Mouse (Mus musculus): ENCODE results near the gene Prkaca. TPM values are rescaled to one million over a fixed set of nuclear protein-coding genes. Genes with fewer than 3 reads are reported as not detected.
A peak's percentile ranks its signal among the peaks of the same experiment; 100 is the strongest.
"Not testable (repeated sequence)": the region's sequence is repeated elsewhere in the genome, so short reads cannot be mapped to it uniquely, and the experiment has no call there.

Gene Prkaca
- polyA plus RNA-seq, 1 experiment from 2014 or later: 194 TPM

DNA sequence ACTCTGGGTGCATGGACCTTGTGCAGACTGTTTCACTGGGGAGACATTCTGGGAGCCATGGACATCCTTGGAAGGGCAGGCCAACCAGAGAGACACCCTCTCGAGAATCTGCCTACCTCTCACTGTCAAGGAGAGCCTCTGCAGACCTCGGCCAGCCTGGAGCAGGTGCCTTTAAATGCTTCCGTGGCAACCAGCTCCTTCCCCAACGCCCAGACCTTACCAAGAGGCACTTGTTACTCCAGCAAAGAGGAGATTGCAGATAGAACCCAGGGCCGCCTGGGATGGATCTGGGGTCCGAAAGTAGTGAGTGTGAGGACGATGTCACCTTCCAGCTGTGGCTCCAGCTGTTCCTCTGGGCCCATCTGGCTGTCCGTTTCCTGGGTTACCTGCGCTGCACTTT is 5.4 kb downstream of the Prkaca start:
- no peaks in the 10 kb centered on the region for H3K27me3 ChIP-seq (ENCODE audit: insufficient read depth, poor library complexity, severe bottlenecking)
- H3K27ac ChIP-seq: no peak overlapping the region
- peaks cover 32% of the 10 kb centered on the region for H3K4me1 ChIP-seq (replicated peaks)
- WGBS: 77% methylated on average over 9 of the region's 9 CpGs
- H3K36me3 ChIP-seq: peaks cover 49% of the 10 kb centered on the region
- no peak for DNase-seq (ENCODE audit: low spot score)
- no peak overlapping the region for H3K4me3 ChIP-seq
- H3K9me3 ChIP-seq: no peaks in the 10 kb centered on the region

DNA sequence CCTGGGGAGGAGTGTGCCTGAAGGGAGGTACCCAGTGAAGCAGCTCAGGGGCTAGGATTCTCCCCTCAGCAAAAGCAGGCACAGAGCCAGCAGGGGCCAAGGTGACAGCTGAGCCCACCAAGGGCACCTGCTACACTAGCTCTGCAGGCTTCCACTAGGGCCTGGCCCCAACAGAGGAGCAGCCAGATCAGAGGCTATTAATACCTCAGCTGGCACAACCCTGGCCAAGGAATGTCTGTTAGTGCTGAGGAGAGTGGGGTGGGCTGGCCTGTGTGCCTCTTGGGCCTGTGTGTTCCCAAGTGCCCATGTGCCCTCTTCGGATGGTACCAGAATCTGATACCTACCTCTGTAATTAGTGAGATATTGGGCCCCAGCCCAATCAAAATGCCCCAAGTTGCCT is 7.5 kb downstream of the Prkaca start:
- Histone ChIP-seq H3K36me3 (peaks cover 64% of the 10 kb centered on the region), H3K4me3 (no peak overlapping the region), H3K4me1 (replicated peaks) (peaks cover 15% of the 10 kb centered on the region), H3K27me3 (ENCODE audit: insufficient read depth, poor library complexity, severe bottlenecking) (no peaks in the 10 kb centered on the region), H3K9me3 (no peaks in the 10 kb centered on the region), H3K27ac (no peak overlapping the region)
- 93% methylated on average over 1 of the region's 1 CpGs for WGBS
- DNase-seq (ENCODE audit: low spot score): no peak

DNA sequence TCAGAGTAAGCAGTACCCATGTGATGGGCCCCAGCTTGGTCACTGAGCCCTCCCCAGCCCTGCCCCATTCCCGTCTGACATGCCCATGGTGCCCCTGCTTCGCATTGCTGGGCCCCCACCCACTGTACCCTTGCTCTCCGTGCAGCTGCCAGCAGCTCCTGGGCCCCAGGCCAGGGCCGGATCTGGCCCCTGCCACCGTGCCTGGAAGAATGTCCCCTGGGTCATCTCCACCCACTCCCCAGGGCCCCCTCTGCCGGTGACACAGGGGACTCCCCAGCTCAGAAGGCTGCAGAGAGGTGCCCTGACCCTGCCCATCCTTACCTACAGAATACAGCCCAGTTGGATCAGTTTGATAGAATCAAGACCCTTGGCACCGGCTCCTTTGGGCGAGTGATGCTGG is 8.1 kb downstream of the Prkaca start:
- Histone ChIP-seq H3K36me3 (peaks cover 69% of the 10 kb centered on the region), H3K27ac (no peak overlapping the region), H3K27me3 (ENCODE audit: insufficient read depth, poor library complexity, severe bottlenecking) (no peaks in the 10 kb centered on the region), H3K4me3 (no peak overlapping the region), H3K9me3 (no peaks in the 10 kb centered on the region), H3K4me1 (replicated peaks) (peaks cover 15% of the 10 kb centered on the region)
- no peak for DNase-seq (ENCODE audit: low spot score)
- WGBS: 87% methylated on average over 8 of the region's 8 CpGs

DNA sequence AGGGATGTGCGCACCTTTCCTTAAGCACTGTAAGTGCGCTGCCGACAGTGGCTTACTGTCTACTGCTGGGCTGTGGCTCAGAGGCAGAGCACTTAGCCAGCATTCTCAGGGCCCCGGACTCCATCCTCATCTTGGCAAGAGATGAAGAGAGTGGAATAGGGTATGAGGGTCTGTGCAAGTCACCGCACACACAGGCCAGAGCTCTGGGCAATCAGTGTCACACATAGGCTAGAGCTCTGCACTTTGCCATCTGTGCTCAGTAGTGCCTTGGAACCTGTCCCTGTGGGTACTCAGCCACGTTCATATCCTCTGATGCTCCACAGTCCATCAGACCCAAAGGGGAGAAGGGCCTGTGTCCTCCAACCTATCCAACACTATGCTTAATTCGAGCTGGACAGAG is 8.7 kb downstream of the Prkaca start:
- 96% methylated on average over 7 of the region's 7 CpGs for WGBS
- no peak overlapping the region for H3K27ac ChIP-seq

DNA sequence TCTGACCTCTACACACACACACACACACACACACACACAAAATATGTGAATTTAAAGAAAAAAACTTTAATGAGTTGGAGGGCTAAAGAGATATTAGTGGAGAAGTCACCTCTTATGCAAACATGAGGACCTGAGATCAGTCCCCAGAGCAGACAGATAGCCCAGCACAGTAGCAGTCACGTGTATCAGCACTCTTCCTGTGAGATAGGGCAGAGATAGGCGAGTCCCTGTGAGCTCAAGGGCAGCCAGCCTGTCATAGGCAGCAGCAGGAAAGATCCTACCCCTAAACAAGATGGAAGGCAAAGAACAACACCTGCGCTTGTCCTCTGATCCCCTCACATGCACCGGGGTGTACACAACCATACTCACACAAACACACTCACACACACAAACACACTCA is 9.7 kb downstream of the Prkaca start:
- Histone ChIP-seq H3K4me3 (no peak overlapping the region), H3K27ac (no peak overlapping the region), H3K9me3 (no peaks in the 10 kb centered on the region), H3K27me3 (ENCODE audit: insufficient read depth, poor library complexity, severe bottlenecking) (no peaks in the 10 kb centered on the region), H3K36me3 (peaks cover 85% of the 10 kb centered on the region), H3K4me1 (replicated peaks) (peaks cover 11% of the 10 kb centered on the region)
- DNase-seq (ENCODE audit: low spot score): no peak
- 91% methylated on average over 4 of the region's 4 CpGs for WGBS

More for the DNA sequence above, 8.7 kb downstream of the Prkaca start:
- no peaks in the 10 kb centered on the region for H3K9me3 ChIP-seq
- no peak overlapping the region for H3K4me3 ChIP-seq
- no peak for DNase-seq (ENCODE audit: low spot score)
- H3K36me3 ChIP-seq: peaks cover 76% of the 10 kb centered on the region
- no peaks in the 10 kb centered on the region for H3K27me3 ChIP-seq (ENCODE audit: insufficient read depth, poor library complexity, severe bottlenecking)
- peaks cover 15% of the 10 kb centered on the region for H3K4me1 ChIP-seq (replicated peaks)

DNA sequence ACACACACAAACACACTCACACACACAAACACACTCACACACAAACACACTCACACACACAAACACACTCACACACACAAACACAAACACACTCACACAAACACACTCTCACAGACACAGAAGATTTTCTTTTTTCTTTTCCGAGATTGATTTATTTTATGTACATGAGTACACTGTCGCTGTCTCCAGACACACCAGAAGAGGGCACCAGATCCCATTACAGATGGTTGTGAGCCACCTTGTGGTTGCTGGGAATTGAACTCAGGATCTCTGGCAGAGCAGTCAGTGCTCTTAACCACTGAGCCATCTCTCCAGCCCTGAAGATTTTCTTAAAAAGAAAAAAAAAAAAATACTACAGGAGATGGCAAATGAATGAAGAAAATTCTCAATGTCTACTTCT is 10.4 kb downstream of the Prkaca start:
- not testable (repeated sequence) for H3K27ac ChIP-seq; DNase-seq (ENCODE audit: low spot score); H3K4me1 ChIP-seq (replicated peaks); H3K4me3 ChIP-seq; H3K27me3 ChIP-seq (ENCODE audit: insufficient read depth, poor library complexity, severe bottlenecking); H3K9me3 ChIP-seq
- 96% methylated on average over 2 of the region's 2 CpGs for WGBS
- peaks cover 89% of the 10 kb centered on the region for H3K36me3 ChIP-seq

DNA sequence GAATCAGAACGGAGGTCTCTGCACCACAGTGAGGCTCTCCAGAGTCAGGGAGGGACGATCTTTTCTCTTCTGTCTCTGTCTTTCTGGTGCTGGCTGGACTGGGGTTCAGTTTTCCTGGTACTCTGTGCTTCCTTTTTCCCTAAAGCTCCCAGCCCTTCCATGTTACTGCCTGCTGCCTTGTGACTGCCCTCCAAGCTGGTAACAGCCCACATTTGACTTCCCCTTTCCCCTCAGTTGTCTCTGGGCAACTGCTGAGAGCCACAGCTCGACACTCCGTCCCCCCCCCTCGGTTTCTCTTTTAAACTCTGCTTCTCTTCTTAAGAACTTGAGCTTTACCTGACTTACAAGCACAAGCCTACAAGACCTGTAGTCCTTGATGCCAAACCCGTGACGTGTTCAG is 16.4 kb downstream of the Prkaca start:
- H3K4me1 ChIP-seq (replicated peaks): no peaks in the 10 kb centered on the region
- 89% methylated on average over 7 of the region's 7 CpGs for WGBS
- H3K27me3 ChIP-seq (ENCODE audit: insufficient read depth, poor library complexity, severe bottlenecking): 0 out of 2 replicates have a peak, but pooled peaks cover under 1% of the 10 kb centered on the region
- no peak overlapping the region for H3K27ac ChIP-seq
- DNase-seq (ENCODE audit: low spot score): no peak
- H3K9me3 ChIP-seq: no peaks in the 10 kb centered on the region
- no peak overlapping the region for H3K4me3 ChIP-seq
- H3K36me3 ChIP-seq: peaks cover 98% of the 10 kb centered on the region

DNA sequence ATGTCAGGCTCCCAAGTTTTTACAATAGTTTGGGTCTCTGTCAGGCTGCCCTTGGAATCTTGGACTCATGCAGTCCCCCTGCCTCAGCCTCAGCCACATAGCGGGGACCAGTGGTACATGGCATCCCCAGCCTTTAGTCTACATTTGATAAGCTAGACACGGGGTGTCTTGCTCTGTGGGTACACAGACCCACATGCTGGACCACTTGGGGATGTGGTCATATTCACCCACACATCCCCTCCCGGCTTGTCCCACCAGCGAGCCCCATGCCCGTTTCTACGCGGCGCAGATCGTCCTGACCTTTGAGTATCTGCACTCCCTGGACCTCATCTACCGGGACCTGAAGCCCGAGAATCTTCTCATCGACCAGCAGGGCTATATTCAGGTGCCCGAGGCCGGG is 17.4 kb downstream of the Prkaca start:
- WGBS: 96% methylated on average over 14 of the region's 14 CpGs
- Histone ChIP-seq H3K4me3 (no peak overlapping the region), H3K4me1 (replicated peaks) (no peaks in the 10 kb centered on the region), H3K36me3 (peaks cover 98% of the 10 kb centered on the region), H3K27ac (no peak overlapping the region), H3K9me3 (no peaks in the 10 kb centered on the region), H3K27me3 (ENCODE audit: insufficient read depth, poor library complexity, severe bottlenecking) (peaks cover 8% of the 10 kb centered on the region; the same call in 1 of the 2 replicates)
- no peak for DNase-seq (ENCODE audit: low spot score)

DNA sequence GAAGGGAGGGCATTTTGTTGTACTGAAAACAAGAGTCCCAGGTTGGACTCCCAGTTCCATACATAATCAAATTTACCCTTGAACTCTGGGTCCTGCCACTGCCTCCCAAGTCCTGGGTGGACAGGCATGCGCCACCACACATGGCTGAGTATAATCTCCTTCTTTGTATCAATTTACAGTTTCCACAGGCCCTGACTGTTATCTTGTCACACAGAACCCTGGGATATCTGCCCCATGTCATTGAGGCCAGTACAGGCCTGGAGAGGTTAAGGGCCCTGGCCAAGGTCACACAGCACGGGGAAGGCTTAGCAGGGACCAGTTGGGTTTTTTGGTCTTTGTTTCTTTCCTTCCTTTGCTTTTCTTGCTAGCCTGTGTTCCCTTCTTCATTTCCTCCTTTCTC is 19.7 kb downstream of the Prkaca start:
- no peaks in the 10 kb centered on the region for H3K9me3 ChIP-seq

DNA sequence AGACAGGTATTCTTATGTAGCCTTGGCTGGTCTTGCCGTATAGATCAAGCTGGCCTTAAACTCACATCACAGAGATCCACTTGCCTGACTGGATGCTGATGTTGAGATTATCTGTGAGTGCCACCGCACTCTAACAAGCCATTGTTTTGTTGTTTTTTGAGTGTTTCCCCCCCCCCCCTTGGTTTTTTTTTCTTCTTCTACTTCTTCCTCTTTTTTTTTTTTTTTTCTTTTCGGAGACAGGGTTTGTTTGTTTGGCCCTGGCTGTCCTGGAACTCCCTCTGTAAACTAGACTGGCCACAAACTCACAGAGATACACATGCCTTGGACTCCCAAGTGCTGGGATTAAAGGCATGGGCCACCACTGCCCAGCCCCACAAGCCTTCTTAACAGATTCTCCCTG is 21.2 kb downstream of the Prkaca start:
- no peak overlapping the region for H3K4me3 ChIP-seq
- H3K27ac ChIP-seq: no peak overlapping the region
- WGBS: 89% methylated on average over 3 of the region's 3 CpGs
- peaks cover 14% of the 10 kb centered on the region for H3K27me3 ChIP-seq (ENCODE audit: insufficient read depth, poor library complexity, severe bottlenecking)
- no peaks in the 10 kb centered on the region for H3K9me3 ChIP-seq
- peaks cover 66% of the 10 kb centered on the region for H3K36me3 ChIP-seq
- no peak for DNase-seq (ENCODE audit: low spot score)
- peaks cover 21% of the 10 kb centered on the region for H3K4me1 ChIP-seq (replicated peaks)

More for the DNA sequence above, 19.7 kb downstream of the Prkaca start:
- no peak for DNase-seq (ENCODE audit: low spot score)
- H3K4me1 ChIP-seq (replicated peaks): peaks cover 13% of the 10 kb centered on the region
- H3K27ac ChIP-seq: no peak overlapping the region
- 81% methylated on average over 2 of the region's 2 CpGs for WGBS
- peaks cover 12% of the 10 kb centered on the region; the same call in 1 of the 2 replicates for H3K27me3 ChIP-seq (ENCODE audit: insufficient read depth, poor library complexity, severe bottlenecking)
- H3K4me3 ChIP-seq: no peak overlapping the region
- peaks cover 78% of the 10 kb centered on the region for H3K36me3 ChIP-seq

DNA sequence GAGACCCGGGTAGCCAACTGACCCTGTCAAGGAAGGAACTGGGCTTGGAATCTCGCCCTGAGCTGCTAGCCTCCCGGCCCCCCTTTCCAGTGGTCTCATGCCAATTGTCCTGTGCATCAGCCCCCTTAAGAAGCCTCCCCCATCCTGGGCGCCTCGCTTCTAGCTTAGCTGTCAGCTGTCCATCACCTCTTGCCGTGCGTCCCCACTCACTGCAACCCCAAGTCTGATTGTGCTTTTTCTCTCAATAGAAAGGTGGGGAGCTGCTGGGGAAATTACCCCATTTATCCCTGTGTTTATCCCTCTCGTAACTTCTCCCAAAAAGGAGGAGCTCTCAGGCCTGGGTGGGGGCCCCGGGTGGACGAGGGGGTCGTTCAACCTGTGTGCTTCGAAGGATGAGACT is 23.2 kb downstream of the Prkaca start:
- Histone ChIP-seq H3K4me1 (replicated peaks) (peaks cover 32% of the 10 kb centered on the region), H3K9me3 (no peaks in the 10 kb centered on the region), H3K27ac (peak overlapping the region; percentile 95), H3K27me3 (ENCODE audit: insufficient read depth, poor library complexity, severe bottlenecking) (peaks cover 34% of the 10 kb centered on the region), H3K4me3 (peak overlapping the region; percentile 86), H3K36me3 (peaks cover 66% of the 10 kb centered on the region)
- WGBS: 9% methylated on average over 12 of the region's 12 CpGs
- DNase-seq (ENCODE audit: low spot score): no peak

DNA sequence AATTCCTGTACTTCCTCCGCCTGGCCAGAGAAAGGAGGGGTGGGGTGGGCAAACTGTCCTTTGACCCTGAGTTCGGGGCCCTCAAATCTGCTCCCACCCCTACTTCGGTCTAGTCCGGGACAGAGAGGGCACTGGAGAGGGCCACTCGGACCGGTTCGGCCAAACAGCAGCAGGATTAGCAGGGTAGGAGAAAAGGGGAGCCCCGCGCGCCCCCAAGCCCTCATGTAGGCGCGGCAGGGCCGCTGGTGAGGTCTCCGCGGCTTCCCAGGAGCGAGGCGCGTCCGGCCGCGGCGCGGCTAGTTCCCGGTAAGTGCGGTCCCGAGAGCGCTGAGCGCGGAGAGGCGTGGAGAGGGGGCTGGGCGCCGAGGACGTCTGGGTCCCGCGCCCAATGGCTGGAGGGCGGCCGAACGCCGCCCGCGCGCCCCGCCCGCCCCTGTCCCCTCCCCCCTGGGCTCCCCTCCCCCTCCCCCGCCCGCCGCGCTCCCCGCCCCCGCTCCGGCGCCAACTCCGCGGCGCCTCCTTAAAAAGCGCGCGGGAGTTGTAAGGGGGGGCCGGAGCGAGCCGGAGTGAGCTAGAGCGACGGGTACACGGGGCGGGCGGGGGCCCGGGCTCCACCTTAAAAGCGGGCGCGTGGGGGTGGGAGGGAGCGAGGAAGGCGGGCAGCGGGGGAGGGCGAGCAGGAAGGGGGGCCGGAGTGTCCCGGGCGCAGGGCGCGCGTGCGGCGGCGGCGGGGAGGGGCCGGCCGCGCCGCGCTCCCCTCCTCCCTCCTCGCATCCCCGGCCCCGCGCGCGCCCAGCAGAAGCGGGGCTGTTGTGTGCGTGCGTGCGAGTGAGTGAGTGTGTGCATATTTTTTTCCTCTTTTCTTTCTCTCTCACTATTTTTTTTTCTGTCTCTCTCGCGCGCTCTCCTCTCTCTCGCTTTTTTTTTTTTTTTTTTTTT is 24.0 kb downstream of the Prkaca start:
- Histone ChIP-seq H3K4me1 (replicated peaks) (peaks cover 40% of the 10 kb centered on the region), H3K27me3 (ENCODE audit: insufficient read depth, poor library complexity, severe bottlenecking) (peaks cover 42% of the 10 kb centered on the region), H3K9me3 (no peaks in the 10 kb centered on the region), H3K27ac (peak overlapping the region; percentile 95), H3K36me3 (peaks cover 66% of the 10 kb centered on the region), H3K4me3 (peak overlapping the region; percentile 86)
- WGBS: under 1% methylated on average over 92 of the region's 103 CpGs
- peak; percentile 87 for DNase-seq (ENCODE audit: low spot score)

DNA sequence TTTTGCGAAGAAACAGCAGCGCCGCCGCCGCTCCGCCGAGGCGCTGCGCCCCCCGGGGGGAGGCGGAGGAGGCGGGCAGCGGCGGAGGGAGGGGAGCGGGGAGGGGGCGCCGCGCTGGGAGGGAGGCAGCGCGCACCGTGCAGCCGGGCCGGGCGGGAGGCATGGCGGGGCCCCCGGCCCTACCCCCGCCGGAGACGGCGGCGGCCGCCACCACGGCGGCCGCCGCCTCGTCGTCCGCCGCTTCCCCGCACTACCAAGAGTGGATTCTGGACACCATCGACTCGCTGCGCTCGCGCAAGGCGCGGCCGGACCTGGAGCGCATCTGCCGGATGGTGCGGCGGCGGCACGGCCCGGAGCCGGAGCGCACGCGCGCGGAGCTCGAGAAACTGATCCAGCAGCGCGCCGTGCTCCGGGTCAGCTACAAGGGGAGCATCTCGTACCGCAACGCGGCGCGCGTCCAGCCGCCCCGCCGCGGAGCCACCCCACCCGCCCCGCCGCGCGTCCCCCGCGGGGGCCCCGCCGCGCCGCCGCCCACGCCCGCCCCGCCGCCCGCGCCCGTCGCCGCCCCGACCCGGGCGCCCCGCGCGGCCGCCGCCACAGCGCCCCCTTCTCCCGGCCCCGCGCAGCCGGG is 24.8 kb downstream of the Prkaca start, which contains the start of gene Samd1:
TSS of gene Samd1 (plus strand) at position 162 of the 631 bp plus-strand sequence.
- Histone ChIP-seq H3K9me3 (no peaks in the 10 kb centered on the region), H3K4me1 (replicated peaks) (peaks cover 40% of the 10 kb centered on the region), H3K27me3 (ENCODE audit: insufficient read depth, poor library complexity, severe bottlenecking) (peaks cover 50% of the 10 kb centered on the region), H3K27ac (peak within 1 kb of the TSS; percentile 95), H3K4me3 (peak within 1 kb of the TSS; percentile 86), H3K36me3 (peaks cover 66% of the 10 kb centered on the region)
- WGBS: 6% methylated on average over 111 of the region's 112 CpGs
- peak; percentile 66 for DNase-seq (ENCODE audit: low spot score)
